Mouse (Mus musculus): ENCODE results near the gene Zfp638.
A peak's percentile ranks its signal among the peaks of the same experiment; 100 is the strongest.
"Not testable (repeated sequence)": the region's sequence is repeated elsewhere in the genome, so short reads cannot be mapped to it uniquely, and the experiment has no call there.

Zfp638 gene

GRCm38 (mm10) chr6:84009915-84010302 is 143.0 kb downstream of the Zfp638 start:
- DNase-seq (ENCODE audit: low spot score in 2 of 2), result no peak

DNA sequence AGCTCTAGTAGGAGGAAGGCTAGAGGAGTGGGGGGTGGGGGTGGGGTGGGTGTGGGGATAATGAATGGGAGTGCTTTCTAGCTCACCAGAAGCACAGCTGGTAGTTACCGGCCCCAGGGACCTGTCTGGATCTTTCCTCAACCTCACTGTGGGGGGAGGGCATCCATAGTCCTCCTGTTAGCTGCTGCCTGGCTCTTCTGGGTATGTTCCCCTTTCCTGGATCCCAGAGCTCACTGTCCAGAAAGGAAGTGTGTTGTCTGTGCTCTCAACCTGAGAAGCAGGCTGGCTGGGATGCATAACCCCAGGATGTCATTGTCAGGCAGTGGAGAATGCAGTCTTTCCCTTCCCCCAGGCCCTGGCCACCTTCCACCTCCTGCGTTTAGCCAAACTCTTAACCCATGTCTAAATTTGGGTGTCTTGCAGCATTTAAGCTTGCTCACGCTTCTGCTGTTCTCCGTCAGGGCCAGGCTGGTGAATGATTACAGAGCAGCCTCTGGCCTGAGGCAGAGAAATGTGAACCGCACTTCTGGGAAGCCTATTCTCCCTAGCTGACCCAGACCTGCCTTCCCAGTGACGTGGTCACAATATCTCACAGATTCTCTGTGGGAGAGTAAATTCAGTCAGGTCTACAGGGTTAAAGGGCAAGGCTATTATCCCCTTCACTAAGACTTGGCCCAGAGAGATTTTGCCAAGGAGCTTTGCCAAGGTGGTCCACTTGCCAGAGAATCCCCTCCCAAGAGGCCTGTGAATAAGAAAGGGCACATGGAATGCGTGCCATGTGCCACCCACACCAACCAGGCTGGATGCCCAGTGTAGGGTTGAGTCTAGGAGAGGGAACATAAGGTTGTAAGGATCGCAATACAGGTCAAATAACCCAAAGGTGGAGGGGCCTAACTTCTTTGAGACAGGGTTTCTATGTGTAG is 143.7 kb downstream of the Zfp638 start:
- peak in 1 of 2 experiments; percentile 8 for DNase-seq (ENCODE audit: low spot score in 2 of 2)

- not testable (repeated sequence) for DNase-seq (ENCODE audit: low spot score in 2 of 2)
Observed at GRCm38 (mm10) chr6:84014961-84015683, 148.2 kb downstream of the Zfp638 start.

- DNase-seq (ENCODE audit: low spot score in 2 of 2), result no peak
Observed at GRCm38 (mm10) chr6:84016851-84017250, 149.9 kb downstream of the Zfp638 start.

- no peak for DNase-seq (ENCODE audit: low spot score in 2 of 2)
Observed at GRCm38 (mm10) chr6:84017392-84017791, 150.5 kb downstream of the Zfp638 start.

- peak; percentile 43 to 46 for DNase-seq (ENCODE audit: low spot score in 2 of 2)
Observed at GRCm38 (mm10) chr6:84018906-84019550, 152.1 kb downstream of the Zfp638 start.

- no peak for DNase-seq (ENCODE audit: low spot score in 2 of 2)
Observed at GRCm38 (mm10) chr6:84020002-84020401, 153.1 kb downstream of the Zfp638 start.

GRCm38 (mm10) chr6:84021990-84022389 is 155.1 kb downstream of the Zfp638 start:
- no peak for DNase-seq (ENCODE audit: low spot score in 2 of 2)

- DNase-seq (ENCODE audit: low spot score in 2 of 2), result no peak
Observed at GRCm38 (mm10) chr6:84025636-84026035, 158.7 kb downstream of the Zfp638 start.

GRCm38 (mm10) chr6:84028791-84029190 is 161.9 kb downstream of the Zfp638 start:
- no peak for DNase-seq (ENCODE audit: low spot score in 2 of 2)

DNA sequence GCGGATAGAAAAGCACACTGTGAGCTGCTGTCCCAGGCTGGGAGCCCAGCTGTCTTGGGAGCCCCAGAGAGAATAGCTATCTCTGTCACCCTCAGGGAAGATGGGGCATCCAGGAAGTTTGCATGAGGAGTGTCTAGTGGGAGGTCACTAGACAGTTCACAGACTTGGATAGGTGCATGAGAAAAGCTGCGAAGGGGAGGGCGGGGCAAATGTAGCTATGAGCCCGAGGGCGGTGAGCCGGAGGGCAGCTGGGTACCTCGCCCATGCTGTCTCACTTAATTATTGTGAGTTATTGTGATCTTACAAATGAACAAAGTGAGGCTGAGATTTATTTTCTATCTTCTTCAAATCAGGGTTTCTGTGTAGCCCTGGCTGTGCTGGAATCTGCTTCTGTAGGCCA is 162.9 kb downstream of the Zfp638 start:
- no peak for DNase-seq (ENCODE audit: low spot score in 2 of 2)

DNA sequence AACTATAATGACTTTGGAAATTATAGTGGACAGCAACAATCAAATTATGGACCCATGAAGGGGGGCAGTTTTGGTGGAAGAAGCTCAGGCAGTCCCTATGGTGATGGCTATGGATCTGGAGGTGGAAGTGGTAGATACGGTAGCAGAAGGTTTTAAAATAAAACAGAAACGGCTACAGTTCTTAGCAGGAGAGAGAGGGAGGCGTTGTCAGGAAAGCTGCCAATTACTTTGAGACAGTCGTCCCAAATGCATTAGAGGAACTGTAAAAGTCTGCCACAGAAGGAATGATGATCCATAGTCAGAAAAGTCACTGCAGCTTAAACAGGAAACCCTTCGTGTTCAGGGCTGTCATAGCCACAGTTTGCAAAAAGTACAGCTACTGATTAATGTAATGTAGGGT is 165.6 kb downstream of the Zfp638 start:
- DNase-seq (ENCODE audit: low spot score in 2 of 2), result not testable (repeated sequence)

Data from urinary bladder, adult 18-20 months (tissue).